Mouse (Mus musculus): ENCODE data around the gene Olfr31. TPM values are rescaled to one million over a fixed set of nuclear protein-coding genes. Genes with fewer than 3 reads are reported as not detected.

The Olfr31 gene
- polyA plus RNA-seq, 1 experiment from 2014 or later, result not detected

GRCm38 (mm10) chr14:14349485-14350262 lies 27.0 kb downstream of the Olfr31 start:
- Histone ChIP-seq H3K27ac (replicated peaks) (no peak overlapping the region), H3K4me1 (no peaks in the 10 kb centered on the region), H3K9ac (no peak overlapping the region), H3K9me3 (peaks cover 77% of the 10 kb centered on the region), H3K27me3 (replicated peaks) (no peaks in the 10 kb centered on the region), H3K4me3 (no peak overlapping the region), H3K36me3 (peaks cover 40% of the 10 kb centered on the region), H3K4me2 (no peak overlapping the region)
- 92% methylated on average over 20 of the region's 20 CpGs for WGBS
- ATAC-seq (ENCODE audit: extremely low read depth, insufficient number of reproducible peaks, low FRiP score, low TSS enrichment), result no peak

- Histone ChIP-seq H3K36me3 (peaks cover 48% of the 10 kb centered on the region), H3K4me2 (no peak overlapping the region), H3K9me3 (peaks cover 86% of the 10 kb centered on the region), H3K4me3 (no peak overlapping the region), H3K27me3 (replicated peaks) (no peaks in the 10 kb centered on the region), H3K27ac (replicated peaks) (no peak overlapping the region), H3K4me1 (no peaks in the 10 kb centered on the region), H3K9ac (no peak overlapping the region)
- no peak for ATAC-seq (ENCODE audit: extremely low read depth, insufficient number of reproducible peaks, low FRiP score, low TSS enrichment)
- WGBS, result 92% methylated on average over 29 of the region's 29 CpGs
Observed at GRCm38 (mm10) chr14:14350263-14351147, 27.9 kb downstream of the Olfr31 start.

- Histone ChIP-seq H3K4me1 (no peaks in the 10 kb centered on the region), H3K4me2 (no peak overlapping the region), H3K36me3 (peaks cover 50% of the 10 kb centered on the region), H3K9ac (no peak overlapping the region), H3K4me3 (no peak overlapping the region), H3K9me3 (peaks cover 92% of the 10 kb centered on the region), H3K27ac (replicated peaks) (no peak overlapping the region), H3K27me3 (replicated peaks) (no peaks in the 10 kb centered on the region)
- WGBS, result 95% methylated on average over 7 of the region's 7 CpGs
- no peak for ATAC-seq (ENCODE audit: extremely low read depth, insufficient number of reproducible peaks, low FRiP score, low TSS enrichment)
Observed at GRCm38 (mm10) chr14:14351148-14351455, 28.5 kb downstream of the Olfr31 start.

DNA sequence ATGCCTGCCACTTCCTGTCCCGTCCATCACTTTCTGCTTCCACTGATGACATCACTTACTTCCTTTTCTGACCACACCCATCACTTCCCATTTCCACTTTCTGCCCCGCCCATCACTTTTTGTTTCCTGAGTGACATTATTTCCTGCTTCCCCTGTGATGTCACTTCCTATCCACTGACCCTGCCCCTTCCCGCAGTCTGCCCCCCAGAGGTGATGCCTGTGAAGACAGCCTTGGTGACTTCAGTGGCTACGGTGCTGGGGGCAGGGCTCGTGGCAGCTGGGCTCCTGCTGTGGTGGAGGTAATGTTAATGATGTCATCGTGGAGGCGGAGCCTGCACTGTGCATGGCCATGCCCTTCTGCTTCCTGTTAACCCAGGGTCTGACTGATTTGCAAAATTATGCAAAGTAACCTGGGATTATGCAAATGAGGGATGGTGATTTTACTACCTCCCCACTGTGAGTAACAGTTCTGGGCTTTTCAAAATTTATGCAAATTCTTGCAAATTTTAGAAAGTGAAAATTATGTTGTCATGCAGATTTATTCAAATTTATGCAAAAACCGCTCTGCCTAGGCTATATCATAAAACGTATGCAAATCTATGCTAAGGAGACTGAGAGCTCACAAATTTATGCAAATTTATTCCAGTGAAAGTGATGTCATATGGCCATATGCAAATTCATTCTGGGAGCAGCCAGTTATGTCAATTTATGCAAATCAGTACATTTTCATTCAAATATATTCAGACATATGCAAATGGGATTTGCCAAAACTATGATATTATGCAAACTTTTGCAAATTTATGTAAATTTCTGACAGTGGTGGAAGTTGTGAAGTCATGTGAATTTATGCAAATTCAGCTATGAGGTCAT lies 29.3 kb downstream of the Olfr31 start:
- Histone ChIP-seq H3K4me3 (no peak overlapping the region), H3K4me2 (no peak overlapping the region), H3K4me1 (no peaks in the 10 kb centered on the region), H3K36me3 (peaks cover 50% of the 10 kb centered on the region), H3K27ac (replicated peaks) (no peak overlapping the region), H3K27me3 (replicated peaks) (no peaks in the 10 kb centered on the region), H3K9me3 (peaks cover 89% of the 10 kb centered on the region), H3K9ac (no peak overlapping the region)
- WGBS, result 92% methylated on average over 9 of the region's 9 CpGs
- ATAC-seq (ENCODE audit: extremely low read depth, insufficient number of reproducible peaks, low FRiP score, low TSS enrichment), result no peak

DNA sequence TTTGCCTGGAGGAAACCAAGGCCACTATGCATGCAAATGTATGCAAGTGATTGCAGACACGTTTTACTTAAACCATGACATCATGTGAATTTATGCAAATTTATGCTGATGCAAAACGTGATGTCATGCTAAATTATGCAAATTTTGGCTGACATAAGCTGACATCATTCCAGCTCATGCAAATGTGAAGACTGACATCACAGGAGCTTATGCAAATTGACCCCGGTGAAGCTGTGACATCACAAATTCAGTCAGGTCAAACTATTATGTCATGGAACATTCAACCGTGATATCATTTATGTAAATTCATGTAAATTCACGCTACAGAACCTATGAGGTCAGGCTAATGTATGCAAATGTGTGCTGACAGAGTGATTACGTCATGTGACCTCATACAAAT lies 30.0 kb downstream of the Olfr31 start:
- 80% methylated on average over 6 of the region's 6 CpGs for WGBS
- Histone ChIP-seq H3K27ac (replicated peaks) (no peak overlapping the region), H3K4me1 (no peaks in the 10 kb centered on the region), H3K9me3 (peaks cover 82% of the 10 kb centered on the region), H3K9ac (no peak overlapping the region), H3K4me2 (no peak overlapping the region), H3K4me3 (no peak overlapping the region), H3K36me3 (peaks cover 48% of the 10 kb centered on the region), H3K27me3 (replicated peaks) (no peaks in the 10 kb centered on the region)
- no peak for ATAC-seq (ENCODE audit: extremely low read depth, insufficient number of reproducible peaks, low FRiP score, low TSS enrichment)

GRCm38 (mm10) chr14:14353081-14353732 lies 30.6 kb downstream of the Olfr31 start:
- H3K9me3 ChIP-seq, result peaks cover 76% of the 10 kb centered on the region
- no peaks in the 10 kb centered on the region for H3K4me1 ChIP-seq
- no peaks in the 10 kb centered on the region for H3K27me3 ChIP-seq (replicated peaks)
- no peak for ATAC-seq (ENCODE audit: extremely low read depth, insufficient number of reproducible peaks, low FRiP score, low TSS enrichment)
- no peak overlapping the region for H3K4me2 ChIP-seq
- H3K27ac ChIP-seq (replicated peaks), result no peak overlapping the region
- no peak overlapping the region for H3K4me3 ChIP-seq
- peaks cover 42% of the 10 kb centered on the region for H3K36me3 ChIP-seq
- H3K9ac ChIP-seq, result no peak overlapping the region
- WGBS, result 89% methylated on average over 7 of the region's 7 CpGs

DNA sequence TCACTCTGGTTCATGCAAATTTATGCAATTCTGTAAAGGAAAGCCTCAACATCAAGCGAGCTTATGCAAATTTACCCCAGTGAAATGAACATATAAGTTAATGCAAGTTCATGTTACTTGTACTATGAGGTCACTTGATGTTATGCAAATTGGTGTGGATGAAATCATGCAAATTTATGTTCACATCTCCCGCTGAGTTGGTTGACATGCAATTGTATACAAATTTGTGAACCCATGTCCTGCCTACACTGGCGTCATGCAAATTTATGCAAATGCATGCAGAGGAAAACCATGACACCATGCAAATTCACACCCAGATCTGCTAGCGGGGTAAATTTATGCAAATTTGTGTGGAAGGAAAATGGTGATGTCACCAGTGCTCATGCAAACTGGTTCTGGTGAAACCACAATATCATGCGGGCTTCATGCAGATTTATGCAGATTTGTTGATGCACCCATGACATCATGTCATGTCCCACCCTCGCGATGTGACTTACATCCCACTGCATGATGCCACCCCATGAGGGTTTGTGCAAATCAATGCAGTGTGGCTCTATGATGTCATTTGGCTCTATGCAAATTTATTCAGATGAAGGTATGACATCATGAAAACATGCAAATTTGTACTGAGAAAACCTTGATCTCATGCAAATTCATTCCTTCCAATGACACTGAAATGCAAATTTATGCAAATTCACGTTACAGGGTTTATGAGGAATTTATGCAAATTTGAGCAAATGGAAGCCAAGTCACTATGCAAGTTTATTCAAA lies 31.3 kb downstream of the Olfr31 start:
- H3K9ac ChIP-seq, result no peak overlapping the region
- peaks cover 36% of the 10 kb centered on the region for H3K36me3 ChIP-seq
- no peak for ATAC-seq (ENCODE audit: extremely low read depth, insufficient number of reproducible peaks, low FRiP score, low TSS enrichment)
- WGBS, result 86% methylated on average over 8 of the region's 8 CpGs
- H3K4me1 ChIP-seq, result no peaks in the 10 kb centered on the region
- no peaks in the 10 kb centered on the region for H3K27me3 ChIP-seq (replicated peaks)
- H3K9me3 ChIP-seq, result peaks cover 69% of the 10 kb centered on the region
- no peak overlapping the region for H3K4me3 ChIP-seq
- no peak overlapping the region for H3K4me2 ChIP-seq
- H3K27ac ChIP-seq (replicated peaks), result no peak overlapping the region

GRCm38 (mm10) chr14:14354511-14355359 lies 32.1 kb downstream of the Olfr31 start:
- Histone ChIP-seq H3K9ac (no peak overlapping the region), H3K9me3 (peaks cover 62% of the 10 kb centered on the region), H3K36me3 (peaks cover 28% of the 10 kb centered on the region), H3K4me3 (no peak overlapping the region), H3K4me1 (no peaks in the 10 kb centered on the region), H3K27ac (replicated peaks) (no peak overlapping the region), H3K27me3 (replicated peaks) (no peaks in the 10 kb centered on the region), H3K4me2 (no peak overlapping the region)
- WGBS, result 93% methylated on average over 13 of the region's 13 CpGs
- no peak for ATAC-seq (ENCODE audit: extremely low read depth, insufficient number of reproducible peaks, low FRiP score, low TSS enrichment)

GRCm38 (mm10) chr14:14355360-14355646 lies 32.7 kb downstream of the Olfr31 start:
- H3K9me3 ChIP-seq, result peaks cover 59% of the 10 kb centered on the region
- no peak for ATAC-seq (ENCODE audit: extremely low read depth, insufficient number of reproducible peaks, low FRiP score, low TSS enrichment)
- H3K27ac ChIP-seq (replicated peaks), result no peak overlapping the region
- no peak overlapping the region for H3K9ac ChIP-seq
- WGBS, result 86% methylated on average over 8 of the region's 8 CpGs
- no peak overlapping the region for H3K4me3 ChIP-seq
- no peak overlapping the region for H3K4me2 ChIP-seq
- H3K27me3 ChIP-seq (replicated peaks), result no peaks in the 10 kb centered on the region
- H3K4me1 ChIP-seq, result no peaks in the 10 kb centered on the region
- peaks cover 22% of the 10 kb centered on the region for H3K36me3 ChIP-seq
